Mouse (Mus musculus): ENCODE results near the gene Nab2.

GRCm38 (mm10) chr10:127645791-127646190 lies 22.6 kb downstream of the Nab2 start:
- no peak for TF ChIP-seq CTCF (conservative IDR thresholded peaks at IDR 0.05; ENCODE audit: low read length)
- TF ChIP-seq NANOG (IDR thresholded peaks at IDR 0.05; ENCODE audit: borderline replicate concordance, low read length), result no peak
- no peak for TF ChIP-seq POU5F1 (IDR thresholded peaks at IDR 0.05; ENCODE audit: borderline replicate concordance, low read length)
